Mouse (Mus musculus) liver, postnatal 0 days (tissue): ENCODE measurements at regions not wholly inside any gene's neighbourhood (a gene's known extent, or its start where the extent isn't known, plus 50 kb on each side); places are given as distances from the start of the nearest gene placed in this dataset.

Source experiments
- CTCF ChIP-seq: sonication (generic); IDR thresholded peaks from 2 replicates; pipeline ENCODE4 v1.5.1; 2016; ENCODE audit warnings: antibody characterized with exemption, low read depth
- EP300 ChIP-seq: IDR thresholded peaks from 2 replicates; pipeline ENCODE4 v1.6.1; 2016; ENCODE audit warnings: antibody characterized with exemption, low read depth, mild to moderate bottlenecking

- TF ChIP-seq CTCF (no peak), EP300 (no peak)
Observed at GRCm38 (mm10) chr4:89604721-89605120, 74.5 kb upstream of the Dmrta1 start.
